Mouse (Mus musculus) lung, adult 2 months (tissue): ENCODE results near the gene Plcxd1.
"Not testable (repeated sequence)": the region's sequence is repeated elsewhere in the genome, so short reads cannot be mapped to it uniquely, and the experiment has no call there.

ENCODE experiments used
- CTCF ChIP-seq: fragments of 200-500 bp; IDR thresholded peaks from 2 replicates; pipeline ENCODE4 v1.5.1; 2011; ENCODE audit warnings: mild to moderate bottlenecking, low read length, control low read depth; ENCODE audit not compliant: insufficient read depth
- POLR2A ChIP-seq: fragments of 200-500 bp; IDR thresholded peaks from 2 replicates; pipeline ENCODE4 v1.6.1; 2011; ENCODE audit warnings: low read depth, mild to moderate bottlenecking, control low read depth, low read length, borderline replicate concordance; ENCODE audit errors: extremely low read depth

GRCm38 (mm10) chr5:110122380-110122779 lies 22.6 kb downstream of the Plcxd1 start:
- not testable (repeated sequence) for TF ChIP-seq POLR2A, CTCF
